Mouse (Mus musculus) liver, postnatal 0 days (tissue): ENCODE results near the gene Plekhj1. TPM values are rescaled to one million over a fixed set of nuclear protein-coding genes. Genes with fewer than 3 reads are reported as not detected.

Source experiments
- ATAC-seq: fragments of 200-750 bp; cut with Nextera tagmentation; 2 replicates; pipeline ENCODE4 v1.8.0; 2017; ENCODE audit warnings: mild to moderate bottlenecking, moderate library complexity
- DNase-seq: peaks from one replicate; pipeline ENCODE4 v3.0.0-alpha.2; 2016
- H3K27ac ChIP-seq: fragments of 300-500 bp; sonication (generic); 2 replicates; pipeline ENCODE4 v1.5.1; 2014; ENCODE audit warnings: antibody characterized with exemption, moderate library complexity, mild to moderate bottlenecking, low read depth
- H3K27me3 ChIP-seq: fragments of 300-500 bp; sonication (generic); 2 replicates; pipeline ENCODE4 v1.6.1; 2014; ENCODE audit warnings: low read length, control low read depth, mixed read lengths; ENCODE audit not compliant: insufficient read depth
- H3K36me3 ChIP-seq: fragments of 300-500 bp; sonication (generic); replicated peaks from 2 replicates; pipeline ENCODE4 v1.6.1; 2014; ENCODE audit warnings: mild to moderate bottlenecking, control low read depth, low read length, moderate library complexity, mixed read lengths; ENCODE audit not compliant: insufficient read depth
- H3K4me1 ChIP-seq: fragments of 300-500 bp; sonication (generic); 2 replicates; pipeline ENCODE4 v1.6.1; 2014; ENCODE audit warnings: antibody characterized with exemption, mild to moderate bottlenecking, control low read depth; ENCODE audit not compliant: insufficient read depth
- H3K4me2 ChIP-seq: fragments of 300-500 bp; sonication (generic); 2 replicates; pipeline ENCODE4 v1.6.1; 2014; ENCODE audit warnings: low read depth, mild to moderate bottlenecking, low read length, moderate library complexity, mixed read lengths
- H3K4me3 ChIP-seq: fragments of 300-500 bp; sonication (generic); 2 replicates; pipeline ENCODE4 v1.5.1; 2014; ENCODE audit warnings: low read depth, low read length
- H3K9ac ChIP-seq: fragments of 300-500 bp; sonication (generic); replicated peaks from 2 replicates; pipeline ENCODE4 v1.6.1; 2014; ENCODE audit warnings: mild to moderate bottlenecking, moderate library complexity
- H3K9me3 ChIP-seq: fragments of 300-500 bp; sonication (generic); 2 replicates; pipeline ENCODE4 v1.6.1; 2016; ENCODE audit warnings: mild to moderate bottlenecking, control low read depth, low read length, mixed read lengths
- CTCF ChIP-seq: sonication (generic); IDR thresholded peaks from 2 replicates; pipeline ENCODE4 v1.5.1; 2016; ENCODE audit warnings: antibody characterized with exemption, low read depth
- EP300 ChIP-seq: IDR thresholded peaks from 2 replicates; pipeline ENCODE4 v1.6.1; 2016; ENCODE audit warnings: antibody characterized with exemption, low read depth, mild to moderate bottlenecking
- WGBS: fragments of 180-500 bp; shearing (Covaris S2); extraction: QIAGEN DNeasy Blood & Tissue Kit; methylation state at CpG from one replicate; pipeline ENCODE4 v1.1.7; 2014; ENCODE audit not compliant: insufficient replicate concordance; 5-methylcytosine and 5-hydroxymethylcytosine counted together
- polyA plus RNA-seq: library from polyadenylated mRNA; unstranded; fragments of >200 nt; fragmentation: Nextera tagmentation; extraction: Ambion mirVana; gene quantifications from 2 replicates; pipeline ENCODE4 v1.2.1, GENCODE M21; 2015

Gene Plekhj1
- polyA plus RNA-seq: 42.0 and 43.7 TPM in 2 replicates

DNA sequence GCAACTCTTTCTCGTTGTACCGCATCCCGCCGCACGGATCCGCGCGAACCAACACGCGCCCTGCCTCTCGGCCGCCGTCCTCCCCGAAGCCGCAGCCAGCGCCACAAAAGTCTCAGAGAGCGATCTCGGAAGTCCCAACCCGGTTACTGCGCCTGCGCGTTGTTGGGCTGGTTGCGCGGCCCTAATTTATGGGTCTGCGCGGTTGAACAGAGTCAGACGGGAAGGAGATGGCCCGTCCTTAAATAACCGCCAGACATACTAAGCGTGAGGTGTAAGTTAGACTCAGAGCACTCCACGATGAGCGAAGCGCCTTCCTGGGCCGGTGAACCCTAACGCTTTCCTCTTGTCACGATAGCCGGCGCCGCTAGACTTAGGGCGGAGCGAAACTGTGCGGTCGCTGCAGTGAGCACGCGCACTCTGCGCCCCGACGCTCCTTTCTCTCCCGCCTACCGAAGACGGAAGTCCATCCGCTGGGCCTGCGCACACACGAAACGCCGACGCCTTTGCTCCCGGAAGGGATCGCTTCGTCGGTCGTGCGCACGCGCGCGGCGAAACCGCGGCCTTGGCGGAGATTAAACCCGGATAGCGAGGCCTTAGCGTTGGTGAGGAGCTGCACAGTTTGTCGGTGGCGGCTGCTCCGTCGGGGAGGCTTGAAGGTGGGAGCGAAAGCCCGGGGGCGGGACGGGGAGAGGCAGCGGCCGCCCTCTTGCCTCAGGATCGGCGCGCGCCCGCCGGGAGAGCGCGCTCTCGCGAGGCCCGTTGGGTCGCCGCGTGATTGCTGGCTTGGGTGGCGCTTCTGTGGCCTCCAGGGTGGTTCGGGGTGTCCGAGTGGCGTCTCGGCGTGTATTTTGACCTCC, at the start of gene Plekhj1, which contains the start of gene Sf3a2:
Gene Plekhj1 (minus strand): TSS at position 477 of the 857 bp plus-strand sequence.
Gene Sf3a2 (plus strand): TSS at position 49 of the 857 bp plus-strand sequence.
- Histone ChIP-seq H3K36me3 (peaks cover 58% of the 10 kb centered on the region), H3K27ac (peak within 1 kb of the TSS; percentile 96), H3K9me3 (no peaks in the 10 kb centered on the region), H3K4me3 (peak within 1 kb of the TSS; percentile 86), H3K4me2 (peak within 1 kb of the TSS; percentile 93), H3K9ac (peak within 1 kb of the TSS; percentile 91), H3K4me1 (peaks cover 22% of the 10 kb centered on the region), H3K27me3 (no peaks in the 10 kb centered on the region)
- peak; percentile 93 for ATAC-seq
- under 1% methylated on average over 98 of the region's 104 CpGs for WGBS
- TF ChIP-seq EP300 (peak; percentile 26; the same call in 1 of the 2 replicates), CTCF (peak; percentile 18; the same call in 1 of the 2 replicates)
- DNase-seq: peak; percentile 96

DNA sequence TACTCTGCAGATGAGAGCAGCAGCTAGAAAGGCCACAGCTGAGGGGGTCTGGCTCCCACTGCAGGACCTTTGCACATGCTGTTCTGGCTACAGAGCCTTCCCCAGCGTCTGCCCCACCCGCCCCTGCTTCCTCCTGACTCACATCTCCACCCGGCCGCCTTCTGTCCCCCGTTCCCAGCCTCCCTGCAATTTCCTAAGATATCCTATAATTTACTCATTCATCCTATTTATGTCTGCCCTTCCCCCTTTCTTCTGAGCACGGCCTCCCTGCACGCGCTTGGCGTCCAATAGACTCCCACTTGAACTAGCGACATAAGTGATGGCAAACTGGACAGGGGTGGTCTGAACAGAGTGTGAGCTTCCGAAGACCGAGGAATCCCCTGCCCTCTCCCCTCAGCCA, 47.3 kb upstream of the Plekhj1 start:
- Histone ChIP-seq H3K4me1 (peaks cover 13% of the 10 kb centered on the region), H3K9ac (no peak overlapping the region), H3K27me3 (peaks cover 45% of the 10 kb centered on the region), H3K27ac (no peak overlapping the region), H3K4me2 (no peak overlapping the region), H3K4me3 (no peak overlapping the region), H3K36me3 (no peaks in the 10 kb centered on the region), H3K9me3 (no peaks in the 10 kb centered on the region)
- 72% methylated on average over 12 of the region's 12 CpGs for WGBS
- ATAC-seq (no peak), DNase-seq (no peak)
- TF ChIP-seq EP300: no peak
- no peak for TF ChIP-seq CTCF

DNA sequence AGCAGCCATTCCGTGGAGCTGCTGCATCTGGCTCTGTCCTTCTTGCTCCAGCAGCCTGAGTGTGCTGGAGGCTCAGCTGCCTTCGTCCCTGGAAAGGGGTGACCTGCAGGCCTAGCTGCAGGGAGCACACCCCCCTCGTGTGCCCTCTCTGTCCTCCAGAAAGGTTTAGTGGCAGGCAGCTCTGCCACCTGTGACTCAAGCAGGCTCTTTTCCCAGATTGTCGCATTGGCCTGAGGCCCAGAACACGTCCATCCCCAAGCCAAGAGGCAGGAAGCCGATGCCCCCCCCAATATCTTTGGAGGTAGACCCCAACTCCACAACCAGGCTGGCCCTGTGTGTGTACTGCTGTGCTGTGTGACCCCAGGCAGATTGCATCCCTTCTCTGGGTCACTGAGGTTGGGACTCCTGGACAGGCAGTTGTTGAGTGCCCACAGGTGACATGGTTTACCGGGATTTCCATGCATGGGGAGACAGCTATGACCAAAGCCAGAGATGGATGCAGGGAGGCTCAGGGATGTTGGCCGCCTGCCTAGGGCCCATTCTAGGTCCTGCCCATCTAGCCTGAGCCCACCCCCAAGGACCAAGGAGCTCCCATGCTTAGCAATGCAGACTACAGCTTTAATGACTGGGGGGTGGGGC, 46.7 kb upstream of the Plekhj1 start:
- no peak overlapping the region for H3K4me2 ChIP-seq
- WGBS: 61% methylated on average over 8 of the region's 8 CpGs
- no peak for TF ChIP-seq EP300
- no peak for TF ChIP-seq CTCF
- ATAC-seq (no peak), DNase-seq (no peak)
- H3K27me3 ChIP-seq: peaks cover 47% of the 10 kb centered on the region
- H3K27ac ChIP-seq: no peak overlapping the region
- no peak overlapping the region for H3K4me3 ChIP-seq
- peaks cover 13% of the 10 kb centered on the region for H3K4me1 ChIP-seq
- no peak overlapping the region for H3K9ac ChIP-seq
- no peaks in the 10 kb centered on the region for H3K36me3 ChIP-seq
- no peaks in the 10 kb centered on the region for H3K9me3 ChIP-seq

DNA sequence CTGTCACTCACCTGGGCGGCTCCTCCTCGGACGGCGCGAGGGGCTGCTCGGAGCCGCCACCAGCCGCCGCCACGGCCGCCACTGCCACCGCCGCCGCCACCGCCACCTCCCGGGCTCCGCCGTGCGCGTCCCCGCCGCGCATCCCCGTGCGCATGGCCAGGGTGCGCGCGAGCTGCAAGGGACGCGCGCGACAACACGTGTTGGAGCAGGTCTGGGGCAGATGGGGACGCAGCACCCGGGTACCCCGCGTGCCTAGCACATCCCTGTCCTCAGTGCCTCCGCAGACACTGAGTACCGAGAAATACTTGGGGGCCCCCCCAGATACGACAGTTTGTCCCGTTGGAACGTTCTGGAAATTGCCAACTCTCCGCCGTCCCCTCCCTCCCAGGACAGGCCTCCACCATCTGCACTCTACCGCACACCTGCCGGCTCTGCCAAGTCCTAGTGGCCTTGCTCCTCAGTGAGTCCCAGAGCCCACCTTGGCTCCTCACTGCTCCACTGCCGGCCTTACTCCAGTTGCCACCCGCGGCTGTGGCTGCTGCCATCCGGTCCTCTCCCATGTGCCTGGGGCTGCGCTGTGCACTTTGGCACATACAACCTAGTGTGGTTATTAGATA, 45.6 kb upstream of the Plekhj1 start, which contains the start of gene Lingo3:
Gene Lingo3 (minus strand): TSS at position 109 of the 617 bp plus-strand sequence.
- H3K36me3 ChIP-seq: no peaks in the 10 kb centered on the region
- peak within 1 kb of the TSS; percentile 15; the same call in 1 of the 2 replicates for H3K4me3 ChIP-seq
- peaks cover 47% of the 10 kb centered on the region for H3K27me3 ChIP-seq
- 6% methylated on average over 43 of the region's 51 CpGs for WGBS
- no peak for DNase-seq
- no peak; the same call in 1 of the 2 replicates for ATAC-seq
- no peaks in the 10 kb centered on the region for H3K9me3 ChIP-seq
- H3K9ac ChIP-seq: no peak within 1 kb of the TSS
- TF ChIP-seq EP300 (no peak), CTCF (no peak)
- no peak within 1 kb of the TSS for H3K27ac ChIP-seq
- peaks cover 13% of the 10 kb centered on the region for H3K4me1 ChIP-seq
- H3K4me2 ChIP-seq: peak within 1 kb of the TSS; percentile 55

DNA sequence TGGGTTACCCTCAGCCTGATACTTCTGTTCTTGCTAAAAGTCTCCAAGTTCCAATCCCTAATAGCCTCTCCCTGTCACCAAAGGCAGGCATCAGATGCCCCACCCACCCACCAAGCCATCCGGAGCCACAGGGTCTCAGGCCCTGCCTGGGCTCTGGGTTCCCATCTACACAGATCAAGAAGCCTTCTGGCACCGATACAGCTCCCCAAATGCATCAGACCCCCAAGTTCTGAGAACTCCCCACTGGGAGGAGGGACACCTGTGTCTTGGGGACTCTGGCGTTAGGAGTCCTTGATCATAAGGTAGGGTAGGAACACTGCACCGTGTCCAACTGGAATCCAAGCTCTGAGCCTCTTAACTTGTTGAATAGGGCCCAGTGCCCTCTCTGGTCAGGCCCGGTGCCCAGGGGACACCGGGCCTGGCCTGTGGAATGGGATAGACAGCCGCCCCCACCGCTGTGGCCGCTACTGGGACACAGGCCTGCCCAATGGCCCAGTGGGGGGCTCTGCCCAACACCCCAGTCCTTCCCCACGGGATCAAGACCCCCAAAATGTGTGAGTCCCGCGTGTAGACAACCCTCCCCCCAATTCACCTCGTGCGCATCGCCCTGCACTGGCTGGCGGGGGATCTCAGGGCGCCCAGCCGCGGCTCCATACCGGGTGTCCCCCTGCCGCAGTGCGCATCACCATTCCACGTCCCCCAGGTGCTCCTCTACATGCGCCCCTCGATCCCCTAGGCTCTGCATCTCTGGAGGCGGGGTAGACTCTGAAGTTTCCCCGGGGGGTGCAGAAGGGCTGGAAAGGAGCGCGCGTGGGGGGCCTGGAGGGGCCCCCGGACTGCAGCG, 44.9 kb upstream of the Plekhj1 start:
- Histone ChIP-seq H3K4me2 (peak overlapping the region; percentile 55), H3K27me3 (peaks cover 47% of the 10 kb centered on the region), H3K9ac (no peak overlapping the region), H3K4me3 (peak overlapping the region; percentile 15; the same call in 1 of the 2 replicates), H3K4me1 (peaks cover 7% of the 10 kb centered on the region), H3K9me3 (no peaks in the 10 kb centered on the region), H3K27ac (no peak overlapping the region), H3K36me3 (no peaks in the 10 kb centered on the region)
- DNase-seq: no peak
- no peak for ATAC-seq
- no peak for TF ChIP-seq CTCF
- TF ChIP-seq EP300: no peak
- 16% methylated on average over 30 of the region's 32 CpGs for WGBS
